Mouse (Mus musculus) thymus, adult 2 months (tissue): ENCODE measurements at regions not wholly inside any gene's neighbourhood (a gene's known extent, or its start where the extent isn't known, plus 50 kb on each side); places are given as distances from the start of the nearest gene placed in this dataset.

Experiments
- CTCF ChIP-seq: fragments of 200-500 bp; IDR thresholded peaks from 2 replicates; pipeline ENCODE4 v1.5.1; 2012; ENCODE audit warnings: mild to moderate bottlenecking, control low read depth, low read length, moderate library complexity, borderline replicate concordance; ENCODE audit not compliant: control insufficient read depth, poor library complexity, insufficient read depth; ENCODE audit errors: extremely low read depth
- POLR2A ChIP-seq: fragments of 200-500 bp; IDR thresholded peaks from 2 replicates; pipeline ENCODE4 v1.6.1; 2012; ENCODE audit warnings: mild to moderate bottlenecking, low read length, control low read depth, moderate library complexity; ENCODE audit not compliant: control insufficient read depth, poor library complexity, insufficient read depth; ENCODE audit errors: extremely low read depth

DNA sequence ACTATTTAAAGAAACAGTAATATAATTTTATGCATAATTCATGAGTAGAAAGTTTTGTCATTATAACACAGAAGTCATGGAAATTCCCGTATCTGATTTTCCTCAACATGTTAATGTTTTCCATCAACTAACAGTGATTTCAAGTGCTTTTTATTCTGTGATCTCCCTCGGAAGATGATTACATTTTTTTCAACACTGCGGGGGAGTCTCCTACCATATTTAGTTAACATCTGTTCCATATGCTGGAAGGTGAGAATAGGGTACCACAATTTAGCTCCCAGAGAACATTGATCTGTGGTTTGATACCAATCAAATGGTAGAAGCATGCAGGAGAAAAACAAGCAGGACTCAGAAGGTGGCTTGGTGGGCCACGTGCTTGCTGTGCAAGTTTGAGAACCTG is 321.1 kb upstream of the Pmfbp1 start:
- TF ChIP-seq CTCF (no peak), POLR2A (no peak)
